Comparison of ENCODE assay signal across 9 mouse cellular contexts in the genomic region with DNA sequence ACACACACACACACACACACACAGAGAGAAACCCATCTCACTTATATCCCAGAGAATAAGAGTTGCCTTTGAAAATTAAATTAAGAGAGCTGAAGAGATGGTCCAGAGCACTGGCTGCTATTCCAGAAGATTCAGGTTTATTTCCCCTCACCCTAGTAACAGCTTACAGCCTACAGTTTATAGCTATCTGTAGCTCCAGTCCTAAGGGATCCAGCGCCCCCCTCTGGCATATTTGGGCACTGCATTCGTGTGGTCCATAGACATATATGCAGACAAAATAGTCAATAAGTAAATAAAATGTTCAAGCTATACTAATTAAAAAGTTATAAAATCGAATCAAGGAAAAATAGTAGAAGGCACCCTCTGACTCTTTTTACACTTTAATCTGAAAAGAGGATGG.
DNase-seq lines count a peak whose midpoint lies in the region; ATAC-seq and TF ChIP-seq lines count a peak whose summit lies in the region.
"Had no signal": no experiment of that assay in that cellular context is flagged by ENCODE, and none has a peak within 500 bp of the region (broad histone marks: within the 10 kb centered on the region; RNA-seq: fewer than 3 reads in every experiment).

No protein-coding gene starts in this region.

- CTCF ChIA-PET in Patski (lab: Charles Lee) = interaction anchor here (1.1 kb wide), 1 partner anchor 46 kb away, joined by 4 read pairs; no protein-coding TSS in a partner anchor

- DNase-seq in layer of hippocampus, adult 11-12 months (ENCODE audit: low spot score) = peak; percentile 50
- DNase-seq in layer of hippocampus, adult 9-10 months (ENCODE audit: low spot score) = no peak
- no peak for DNase-seq in Patski (ENCODE audit: low read depth, low spot score)
- peak; percentile 50 for DNase-seq in brain, embryonic 18.5 days (ENCODE audit: low read depth, low spot score)
- peak; percentile 33 to 46 for DNase-seq in frontal cortex, postnatal 36 days (ENCODE audit: low spot score in 2 of 2)
- peak; percentile 35 for DNase-seq in mesoderm, embryonic 11.5 days (ENCODE audit: low read depth, low spot score)
- DNase-seq in urinary bladder, adult 18-20 months (ENCODE audit: low spot score in 2 of 2) = no peak
- DNase-seq in thymus, postnatal 36 days = no peak

- peak; percentile 46 for TF ChIP-seq CTCF in Patski (IDR thresholded peaks at IDR 0.05)

- ATAC-seq in Patski = no peak

- POLR2A ChIA-PET in Patski (lab: Charles Lee) = no interaction called here

- peaks cover 4% of the 10 kb centered on the region for H3K27me3 ChIP-seq in Patski
- H3K27me3 ChIP-seq: neural tube, embryonic 12.5 days had no signal

- in situ Hi-C loops in Patski (cut with MboI; ENCODE audit: low pct_unique_long_range_greater_than_20kb) = no loop called here

Comparison
In these comparisons a context has a peak if more than half of its experiments do, and no peak if none do; other contexts are left out.
1. DNase-seq: peak in layer of hippocampus, adult 11-12 months (single experiment), brain, embryonic 18.5 days (single experiment), frontal cortex, postnatal 36 days (2 of 2) and mesoderm, embryonic 11.5 days (single experiment); none in layer of hippocampus, adult 9-10 months (single experiment), Patski (single experiment), urinary bladder, adult 18-20 months (0 of 2) and thymus, postnatal 36 days (0 of 2).